Mouse (Mus musculus) liver, embryonic 16.5 days (tissue): ENCODE measurements at regions not wholly inside any gene's neighbourhood (a gene's known extent, or its start where the extent isn't known, plus 50 kb on each side); places are given as distances from the start of the nearest gene placed in this dataset.

Source experiments
- ATAC-seq: fragments of 200-750 bp; cut with Nextera tagmentation; 2 replicates; pipeline ENCODE4 v1.8.0; 2017; ENCODE audit warnings: low read depth, mild to moderate bottlenecking, moderate number of reproducible peaks, moderate library complexity
- H3K27ac ChIP-seq: fragments of 300-500 bp; sonication (generic); 2 replicates; pipeline ENCODE4 v1.5.1; 2014; ENCODE audit warnings: mild to moderate bottlenecking, low read length
- H3K27me3 ChIP-seq: fragments of 300-500 bp; sonication (generic); 2 replicates; pipeline ENCODE4 v1.6.1; 2014; ENCODE audit warnings: low read depth, low read length, mixed read lengths; ENCODE audit not compliant: control insufficient read depth, insufficient read depth
- H3K36me3 ChIP-seq: fragments of 300-500 bp; sonication (generic); 2 replicates; pipeline ENCODE4 v1.6.1; 2014; ENCODE audit warnings: mild to moderate bottlenecking; ENCODE audit not compliant: control insufficient read depth, insufficient read depth
- H3K4me1 ChIP-seq: fragments of 300-500 bp; sonication (generic); 2 replicates; pipeline ENCODE4 v1.6.1; 2014; ENCODE audit warnings: low read depth, low read length, mixed read lengths; ENCODE audit not compliant: control insufficient read depth
- H3K4me2 ChIP-seq: fragments of 300-500 bp; sonication (generic); 2 replicates; pipeline ENCODE4 v1.6.1; 2014; ENCODE audit warnings: low read depth, low read length, mixed read lengths
- H3K4me3 ChIP-seq: fragments of 300-500 bp; sonication (generic); 2 replicates; pipeline ENCODE4 v1.5.1; 2014; ENCODE audit warnings: low read depth, mild to moderate bottlenecking, low read length
- H3K9ac ChIP-seq: fragments of 300-500 bp; sonication (generic); 2 replicates; pipeline ENCODE4 v1.6.1; 2014; ENCODE audit warnings: low read depth, low read length
- H3K9me3 ChIP-seq: fragments of 300-500 bp; sonication (generic); replicated peaks from 2 replicates; pipeline ENCODE4 v1.6.1; 2016; ENCODE audit warnings: low read length; ENCODE audit not compliant: control insufficient read depth
- WGBS: fragments of 180-500 bp; shearing (Covaris S2); extraction: QIAGEN DNeasy Blood & Tissue Kit; methylation state at CpG from one replicate; pipeline ENCODE4 v1.1.7; 2014; ENCODE audit not compliant: insufficient replicate concordance; 5-methylcytosine and 5-hydroxymethylcytosine counted together

DNA sequence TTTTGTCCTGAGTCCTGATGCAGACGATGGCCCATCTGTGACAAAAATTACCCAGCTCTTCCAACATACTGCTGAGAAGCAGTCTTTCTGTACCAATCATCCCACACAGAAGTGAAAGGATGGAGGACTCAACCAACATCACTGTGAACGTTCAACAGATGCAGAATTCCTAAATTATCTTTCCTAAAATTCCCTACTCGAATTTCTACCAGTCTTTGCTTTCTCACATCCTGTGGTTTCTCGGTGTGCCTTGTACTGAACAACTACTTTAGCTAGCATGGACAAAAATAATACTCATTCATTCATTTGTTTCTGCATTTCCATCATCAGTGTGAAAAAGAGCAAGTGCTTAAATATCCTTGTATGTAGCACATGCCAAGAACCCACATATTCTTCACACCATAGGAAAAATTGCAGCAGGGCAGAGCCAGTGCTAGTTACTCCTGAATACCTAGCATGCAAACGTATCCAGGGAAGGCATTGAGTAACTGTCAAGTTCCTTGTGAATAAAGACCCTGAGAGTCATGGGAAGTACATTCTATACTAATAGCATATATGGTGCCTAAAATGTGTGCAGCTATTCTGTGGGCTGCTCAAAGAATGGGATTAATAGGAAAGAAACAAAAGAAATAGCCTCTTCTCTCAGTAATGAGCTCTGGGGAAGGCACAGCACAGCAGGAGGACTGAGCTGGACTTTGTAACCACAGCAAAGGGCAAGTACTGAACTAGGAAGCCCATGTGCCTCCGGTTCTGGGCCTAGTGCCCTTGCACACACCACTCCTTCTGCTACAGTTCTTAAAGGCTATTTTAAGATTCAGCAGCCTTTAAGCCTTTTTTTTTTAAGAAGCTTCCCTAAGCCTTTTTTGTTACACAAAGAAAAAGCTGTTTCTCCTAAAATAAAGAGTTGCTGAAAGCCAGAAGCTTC is 404.8 kb downstream of the Epha4 start:
- H3K4me2 ChIP-seq: no peak overlapping the region
- no peak for ATAC-seq

DNA sequence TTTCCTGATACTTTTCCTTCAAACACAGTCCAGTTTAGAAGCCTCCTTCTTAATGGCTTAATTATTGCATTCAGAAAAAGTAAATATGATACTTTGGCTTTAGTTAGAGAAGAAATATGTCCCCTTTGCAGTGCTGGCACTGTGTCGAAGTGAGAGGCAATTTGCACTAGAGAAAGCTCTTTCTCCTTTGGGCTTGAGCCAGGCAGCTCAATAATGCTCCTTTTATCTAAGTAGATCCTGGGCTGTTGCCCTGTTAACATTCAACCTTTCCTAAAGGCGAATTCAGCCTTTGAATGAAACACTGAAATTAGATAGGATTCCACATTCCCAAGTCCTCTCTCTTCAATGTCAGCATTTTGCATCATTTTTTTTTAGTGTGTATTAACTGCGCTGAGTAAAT is 386.5 kb downstream of the Epha4 start:
- Histone ChIP-seq H3K4me3 (no peak overlapping the region), H3K9me3 (no peaks in the 10 kb centered on the region), H3K36me3 (no peaks in the 10 kb centered on the region), H3K27ac (no peak overlapping the region), H3K27me3 (no peaks in the 10 kb centered on the region), H3K4me1 (no peaks in the 10 kb centered on the region), H3K9ac (no peak overlapping the region), H3K4me2 (no peak overlapping the region)
- WGBS: 41% methylated on average over 3 of the region's 3 CpGs
- no peak for ATAC-seq

More for the DNA sequence above, 404.8 kb downstream of the Epha4 start:
- H3K27ac ChIP-seq: no peak overlapping the region
- H3K9me3 ChIP-seq: no peaks in the 10 kb centered on the region
- H3K27me3 ChIP-seq: no peaks in the 10 kb centered on the region
- H3K36me3 ChIP-seq: no peaks in the 10 kb centered on the region
- H3K4me1 ChIP-seq: no peaks in the 10 kb centered on the region
- WGBS: 47% methylated on average over 6 of the region's 6 CpGs
- no peak overlapping the region for H3K9ac ChIP-seq
- H3K4me3 ChIP-seq: no peak overlapping the region

DNA sequence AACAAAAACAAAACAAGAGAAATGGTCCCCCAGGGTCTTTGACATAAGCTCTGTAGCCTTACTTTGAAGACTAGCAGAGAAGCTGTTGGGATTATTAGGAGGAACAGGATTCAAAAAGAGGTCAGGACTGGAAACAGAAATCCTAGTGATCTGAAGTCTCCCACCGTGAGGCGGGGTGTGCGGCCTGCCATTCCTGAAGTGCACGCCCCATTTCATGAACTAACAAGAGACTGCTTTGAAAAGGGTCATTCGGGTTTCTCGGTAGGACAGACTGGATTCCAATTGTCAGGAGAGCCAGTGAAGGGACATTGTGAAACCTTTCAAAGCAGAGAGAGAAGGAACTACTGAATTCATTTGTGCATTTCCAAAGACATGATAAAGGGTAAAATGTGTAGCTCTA is 377.2 kb downstream of the Epha4 start:
- Histone ChIP-seq H3K4me2 (no peak overlapping the region), H3K4me1 (no peaks in the 10 kb centered on the region), H3K36me3 (no peaks in the 10 kb centered on the region), H3K4me3 (no peak overlapping the region), H3K27me3 (no peaks in the 10 kb centered on the region), H3K9me3 (no peaks in the 10 kb centered on the region), H3K9ac (no peak overlapping the region), H3K27ac (no peak overlapping the region)
- no peak for ATAC-seq
- 70% methylated on average over 6 of the region's 6 CpGs for WGBS

DNA sequence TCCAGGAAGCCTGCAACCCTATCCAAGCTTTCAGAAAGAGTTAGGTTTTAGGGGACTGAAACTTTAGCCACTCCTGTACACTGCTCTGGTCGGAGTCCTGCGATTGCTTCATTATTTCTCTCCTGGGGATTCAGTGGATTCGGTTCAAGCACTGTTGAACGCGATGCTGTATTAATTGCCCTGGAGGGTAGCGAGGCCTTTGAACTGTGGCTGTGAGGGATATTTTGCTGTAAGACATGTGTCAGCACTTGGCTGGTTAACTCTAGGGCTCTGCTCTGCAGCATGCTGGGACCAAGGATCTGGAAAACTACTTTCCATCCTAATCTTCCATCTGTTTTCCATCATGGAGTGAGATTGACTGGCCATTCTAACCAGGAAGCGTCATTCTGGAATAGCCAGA is 374.0 kb downstream of the Epha4 start:
- ATAC-seq: no peak
- WGBS: 77% methylated on average over 7 of the region's 7 CpGs

DNA sequence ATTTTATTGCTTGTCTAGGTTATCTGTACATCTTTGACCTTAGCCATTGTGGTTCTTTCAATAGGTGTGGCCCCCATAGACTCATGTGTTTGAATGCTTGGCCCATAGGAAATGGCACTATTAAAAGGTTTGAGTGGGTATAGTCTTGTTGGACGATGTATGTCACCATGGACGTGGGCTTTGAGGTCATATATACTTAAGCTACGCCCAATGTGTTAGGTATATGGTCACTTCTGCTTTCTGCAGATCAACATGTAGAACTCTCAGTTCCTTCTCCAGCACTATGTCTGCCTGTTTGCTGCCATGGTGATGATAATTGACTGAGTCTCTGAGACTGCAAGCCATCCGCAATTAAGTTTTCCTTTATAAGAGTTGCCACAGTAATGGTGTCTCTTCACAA is 366.8 kb downstream of the Epha4 start:
- H3K4me1 ChIP-seq: no peaks in the 10 kb centered on the region
- ATAC-seq: no peak
- no peak overlapping the region for H3K27ac ChIP-seq
- H3K27me3 ChIP-seq: no peaks in the 10 kb centered on the region
- no peak overlapping the region for H3K9ac ChIP-seq
- 62% methylated on average over 4 of the region's 4 CpGs for WGBS
- H3K36me3 ChIP-seq: no peaks in the 10 kb centered on the region
- H3K9me3 ChIP-seq: no peaks in the 10 kb centered on the region
- no peak overlapping the region for H3K4me3 ChIP-seq
- H3K4me2 ChIP-seq: no peak overlapping the region

More for the DNA sequence above, 374.0 kb downstream of the Epha4 start:
- no peaks in the 10 kb centered on the region for H3K27me3 ChIP-seq
- H3K27ac ChIP-seq: no peak overlapping the region
- no peaks in the 10 kb centered on the region for H3K36me3 ChIP-seq
- H3K4me3 ChIP-seq: no peak overlapping the region
- H3K4me2 ChIP-seq: no peak overlapping the region
- no peaks in the 10 kb centered on the region for H3K4me1 ChIP-seq
- no peaks in the 10 kb centered on the region for H3K9me3 ChIP-seq
- H3K9ac ChIP-seq: no peak overlapping the region

DNA sequence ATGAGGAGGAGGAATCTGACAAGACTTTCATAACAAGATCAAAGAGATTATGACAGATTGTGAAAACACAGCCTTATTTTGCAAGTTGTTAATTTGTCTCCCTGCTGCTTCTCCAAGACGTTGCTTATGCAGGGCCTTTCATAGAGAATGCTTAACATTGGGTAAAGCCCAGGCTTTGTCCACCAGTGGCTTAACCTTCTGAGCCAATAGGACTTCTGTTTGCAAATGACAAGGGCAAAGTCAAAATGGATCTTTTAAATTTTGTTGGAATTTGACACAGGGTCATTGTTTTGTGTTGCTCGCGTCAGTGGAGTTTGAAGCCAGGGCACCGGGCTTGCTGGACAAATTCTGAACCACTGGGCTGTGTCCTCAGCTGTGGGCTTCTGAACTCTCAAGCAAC is 346.6 kb downstream of the Epha4 start:
- H3K4me1 ChIP-seq: no peaks in the 10 kb centered on the region
- no peak overlapping the region for H3K27ac ChIP-seq
- no peak for ATAC-seq
- H3K4me2 ChIP-seq: no peak overlapping the region
- no peaks in the 10 kb centered on the region for H3K9me3 ChIP-seq
- no peaks in the 10 kb centered on the region for H3K27me3 ChIP-seq
- H3K36me3 ChIP-seq: no peaks in the 10 kb centered on the region
- H3K4me3 ChIP-seq: no peak overlapping the region
- no peak overlapping the region for H3K9ac ChIP-seq
- 73% methylated on average over 4 of the region's 4 CpGs for WGBS

DNA sequence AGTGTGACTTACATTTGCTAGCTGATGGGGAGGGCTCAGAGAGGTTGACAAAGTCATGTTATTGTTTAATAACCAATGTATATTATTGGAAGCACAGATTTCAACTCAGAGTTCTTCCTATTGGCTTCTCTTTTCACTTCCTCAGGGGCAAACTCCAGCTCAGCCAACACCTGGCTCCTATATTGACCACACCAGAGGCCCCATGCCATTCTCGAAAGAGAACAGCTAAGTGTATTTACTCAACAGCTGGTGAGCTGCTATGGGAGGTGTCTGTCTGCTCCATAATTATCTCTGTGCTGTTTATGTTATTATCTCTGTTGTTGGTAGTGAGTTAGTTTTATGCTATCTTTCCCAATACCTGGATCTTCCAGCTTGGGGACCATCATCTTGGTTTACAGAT is 342.4 kb downstream of the Epha4 start:
- no peaks in the 10 kb centered on the region for H3K4me1 ChIP-seq
- H3K4me2 ChIP-seq: no peak overlapping the region
- no peaks in the 10 kb centered on the region for H3K36me3 ChIP-seq
- H3K9ac ChIP-seq: no peak overlapping the region
- H3K4me3 ChIP-seq: no peak overlapping the region
- H3K27me3 ChIP-seq: no peaks in the 10 kb centered on the region
- H3K9me3 ChIP-seq: no peaks in the 10 kb centered on the region
- 48% methylated on average over 1 of the region's 1 CpGs for WGBS
- no peak overlapping the region for H3K27ac ChIP-seq
- ATAC-seq: no peak

DNA sequence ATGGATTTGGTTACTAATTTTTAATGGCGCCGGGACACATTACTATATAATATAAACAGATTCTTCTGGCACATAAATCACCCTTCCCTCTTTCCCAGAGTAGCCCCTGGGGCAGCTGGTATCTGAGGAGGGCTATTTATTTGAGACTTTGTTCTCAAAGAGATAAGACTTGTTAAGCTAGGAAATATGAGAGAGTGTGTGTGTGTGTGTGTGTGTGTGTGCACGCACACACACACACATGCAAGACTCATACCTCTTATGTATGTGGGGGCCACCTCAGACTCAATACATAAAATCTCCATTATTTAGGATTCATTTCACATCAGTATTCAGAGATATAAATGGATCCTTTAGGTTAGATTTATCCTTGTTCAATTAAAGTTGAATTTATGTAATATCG is 340.1 kb downstream of the Epha4 start:
- Histone ChIP-seq H3K9me3 (no peaks in the 10 kb centered on the region), H3K36me3 (no peaks in the 10 kb centered on the region), H3K27me3 (no peaks in the 10 kb centered on the region), H3K4me3 (no peak overlapping the region), H3K9ac (no peak overlapping the region), H3K27ac (no peak overlapping the region), H3K4me1 (no peaks in the 10 kb centered on the region), H3K4me2 (no peak overlapping the region)
- no peak for ATAC-seq
- WGBS: 64% methylated on average over 4 of the region's 4 CpGs

DNA sequence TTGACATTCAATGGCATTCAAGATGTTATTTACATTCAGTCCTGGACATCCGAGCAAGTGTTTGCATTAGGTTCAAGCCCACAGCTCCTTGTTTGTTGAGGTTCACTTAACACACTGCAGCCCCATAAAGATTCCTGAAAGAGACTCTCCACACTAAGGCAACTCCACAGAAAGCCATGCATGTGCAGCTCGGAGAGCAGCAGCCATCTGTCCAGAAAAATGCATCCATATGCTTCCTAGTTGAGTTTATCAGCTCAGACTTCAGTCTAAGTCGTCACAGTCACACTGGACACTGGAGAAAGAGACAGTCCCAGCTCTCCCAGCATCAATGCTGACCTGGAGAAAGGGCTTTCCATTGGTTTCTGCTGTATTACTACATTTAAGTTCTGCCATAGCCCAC is 339.7 kb downstream of the Epha4 start:
- no peaks in the 10 kb centered on the region for H3K27me3 ChIP-seq
- ATAC-seq: no peak
- no peak overlapping the region for H3K4me2 ChIP-seq
- no peak overlapping the region for H3K4me3 ChIP-seq
- H3K9ac ChIP-seq: no peak overlapping the region
- 40% methylated on average over 3 of the region's 3 CpGs for WGBS
- no peaks in the 10 kb centered on the region for H3K9me3 ChIP-seq
- H3K4me1 ChIP-seq: no peaks in the 10 kb centered on the region
- H3K27ac ChIP-seq: no peak overlapping the region
- H3K36me3 ChIP-seq: no peaks in the 10 kb centered on the region
